Mouse (Mus musculus) spleen, adult 2 months (tissue): ENCODE measurements around the gene Myh11. TPM values are rescaled to one million over a fixed set of nuclear protein-coding genes. Genes with fewer than 3 reads are reported as not detected.

Experiments used
- DNase-seq, 2 experiments: peaks; one replicate each; pipeline versions ENCODE4 v3.0.0 to v3.0.0-alpha.2; 2012 to 2021; ENCODE audit warnings: low spot score in 2 of 2, low read depth in 1 of 2
- H3K27ac ChIP-seq: fragments of 200-500 bp; 2 replicates; pipeline ENCODE4 v1.5.1; 2012; ENCODE audit warnings: low read length, inconsistent platforms; ENCODE audit not compliant: insufficient read depth
- H3K27me3 ChIP-seq: fragments of 200-500 bp; 2 replicates; pipeline ENCODE4 v1.6.1; 2012; ENCODE audit warnings: mild to moderate bottlenecking, moderate library complexity, low read length, inconsistent platforms; ENCODE audit not compliant: control insufficient read depth, insufficient read depth
- H3K36me3 ChIP-seq: fragments of 200-500 bp; 2 replicates; pipeline ENCODE4 v1.6.1; 2012; ENCODE audit warnings: mild to moderate bottlenecking, low read length, inconsistent platforms; ENCODE audit not compliant: control insufficient read depth, insufficient read depth
- H3K4me1 ChIP-seq: fragments of 200-500 bp; 2 replicates; pipeline ENCODE4 v1.6.1; 2011; ENCODE audit warnings: inconsistent platforms; ENCODE audit not compliant: control insufficient read depth, insufficient read depth, insufficient read length
- H3K4me3 ChIP-seq: fragments of 200-500 bp; 2 replicates; pipeline ENCODE4 v1.5.1; 2011; ENCODE audit warnings: mild to moderate bottlenecking, inconsistent platforms; ENCODE audit not compliant: insufficient read depth, insufficient read length; ENCODE audit errors: extremely low read depth
- CTCF ChIP-seq: fragments of 200-500 bp; IDR thresholded peaks from 2 replicates; pipeline ENCODE4 v1.5.1; 2011; ENCODE audit warnings: mild to moderate bottlenecking, inconsistent platforms; ENCODE audit not compliant: insufficient read depth, insufficient read length, insufficient replicate concordance; ENCODE audit errors: extremely low read depth
- POLR2A ChIP-seq: fragments of 200-500 bp; IDR thresholded peaks from 2 replicates; pipeline ENCODE4 v1.6.1; 2011; ENCODE audit warnings: low read depth, low read length, inconsistent platforms
- WGBS: fragments of 180-500 bp; shearing (Covaris S2); methylation state at CpG from one replicate; pipeline ENCODE4 v1.1.7; 2018; 5-methylcytosine and 5-hydroxymethylcytosine counted together
- polyA plus RNA-seq: library from polyadenylated mRNA; depleted of rRNA; stranded (reverse); fragments of >200 nt; gene quantifications from 2 replicates; pipeline ENCODE4 v1.2.3, GENCODE M21; 2012

The Myh11 gene
- polyA plus RNA-seq, 1 experiment: 5.7 TPM

DNA sequence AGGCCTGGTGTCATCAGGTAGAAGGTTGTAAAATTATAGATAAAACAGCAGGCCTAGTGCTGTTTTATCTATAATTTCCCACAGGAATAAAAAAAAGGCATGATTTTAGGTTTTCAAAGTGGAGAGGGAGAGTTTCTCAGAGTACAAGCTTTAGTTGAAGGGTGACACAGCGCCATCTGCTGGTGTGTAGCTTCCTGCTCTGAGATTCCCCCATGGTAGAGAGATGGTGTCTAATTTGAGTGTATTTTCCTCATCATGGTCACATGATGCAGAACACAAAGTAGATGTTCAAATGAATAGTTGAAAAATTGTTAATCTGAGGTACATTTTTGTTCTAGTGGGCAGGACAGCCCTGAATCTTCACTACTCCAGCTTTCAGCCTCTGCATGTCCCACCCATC lies 95.7 kb downstream of the Myh11 start:
- TF ChIP-seq CTCF (peak; percentile 42; the same call in 1 of the 2 replicates), POLR2A (no peak)
- WGBS: 33% methylated on average over 1 of the region's 1 CpGs
- no peaks in the 10 kb centered on the region for H3K27me3 ChIP-seq
- DNase-seq: peak; percentile 12 to 41
- H3K36me3 ChIP-seq: peaks cover 18% of the 10 kb centered on the region
- no peak overlapping the region for H3K27ac ChIP-seq
- H3K4me3 ChIP-seq: no peak overlapping the region
- no peaks in the 10 kb centered on the region for H3K4me1 ChIP-seq

GRCm38 (mm10) chr16:14194164-14194950 lies 96.8 kb downstream of the Myh11 start:
- H3K27ac ChIP-seq: no peak overlapping the region
- DNase-seq: no peak
- TF ChIP-seq POLR2A: no peak
- TF ChIP-seq CTCF: no peak
- H3K4me3 ChIP-seq: no peak overlapping the region
- H3K27me3 ChIP-seq: no peaks in the 10 kb centered on the region
- H3K4me1 ChIP-seq: no peaks in the 10 kb centered on the region
- WGBS: 83% methylated on average over 9 of the region's 9 CpGs
- H3K36me3 ChIP-seq: peaks cover 25% of the 10 kb centered on the region

DNA sequence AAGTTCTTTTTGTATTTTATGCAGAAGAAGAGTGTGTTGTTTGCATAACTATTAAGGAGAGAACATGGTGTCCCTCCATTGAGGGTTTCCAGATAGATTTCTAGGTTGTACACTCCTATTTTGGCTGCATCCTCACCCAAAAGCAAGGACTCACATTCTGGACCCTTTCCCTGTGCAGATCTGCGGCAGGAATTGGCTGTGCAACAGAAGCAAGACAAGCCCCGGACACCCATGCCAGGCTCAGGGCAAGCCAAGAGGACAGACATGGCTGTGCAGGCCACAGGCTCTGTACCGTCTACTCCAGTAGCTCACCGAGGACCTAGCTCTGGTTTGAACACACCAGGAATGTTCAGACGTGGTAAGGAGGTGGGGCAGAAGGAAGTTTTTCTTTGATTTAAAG lies 105.7 kb downstream of the Myh11 start:
- no peaks in the 10 kb centered on the region for H3K27me3 ChIP-seq
- H3K4me3 ChIP-seq: no peak overlapping the region
- no peak for DNase-seq
- H3K4me1 ChIP-seq: no peaks in the 10 kb centered on the region
- H3K27ac ChIP-seq: no peak overlapping the region
- H3K36me3 ChIP-seq: peaks cover 59% of the 10 kb centered on the region
- WGBS: 93% methylated on average over 5 of the region's 5 CpGs
- TF ChIP-seq POLR2A (no peak), CTCF (no peak)

DNA sequence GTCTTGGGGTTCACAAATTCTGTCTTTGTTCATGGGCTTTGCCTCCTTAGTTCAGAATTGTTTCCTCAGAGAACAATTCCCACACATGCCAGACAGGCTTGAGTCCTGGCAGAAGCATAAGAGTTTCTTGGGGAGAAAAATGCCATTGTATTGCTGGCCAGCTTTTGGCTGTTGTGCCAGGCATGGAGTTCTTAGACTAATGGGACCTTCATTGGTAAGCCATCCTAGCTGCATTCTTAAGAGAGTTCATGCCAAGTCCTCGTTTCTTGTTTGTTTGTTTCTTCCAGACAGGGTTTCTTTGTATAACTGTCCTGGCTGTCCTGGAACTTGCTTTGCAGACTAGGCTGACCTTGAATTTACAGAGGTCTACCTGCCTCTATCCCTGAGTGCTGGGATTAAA lies 107.3 kb downstream of the Myh11 start:
- Histone ChIP-seq H3K36me3 (peaks cover 50% of the 10 kb centered on the region), H3K27ac (no peak overlapping the region), H3K4me3 (no peak overlapping the region), H3K27me3 (no peaks in the 10 kb centered on the region), H3K4me1 (no peaks in the 10 kb centered on the region)
- DNase-seq: no peak
- WGBS: 93% methylated on average over 1 of the region's 1 CpGs
- TF ChIP-seq POLR2A: no peak
- no peak for TF ChIP-seq CTCF

DNA sequence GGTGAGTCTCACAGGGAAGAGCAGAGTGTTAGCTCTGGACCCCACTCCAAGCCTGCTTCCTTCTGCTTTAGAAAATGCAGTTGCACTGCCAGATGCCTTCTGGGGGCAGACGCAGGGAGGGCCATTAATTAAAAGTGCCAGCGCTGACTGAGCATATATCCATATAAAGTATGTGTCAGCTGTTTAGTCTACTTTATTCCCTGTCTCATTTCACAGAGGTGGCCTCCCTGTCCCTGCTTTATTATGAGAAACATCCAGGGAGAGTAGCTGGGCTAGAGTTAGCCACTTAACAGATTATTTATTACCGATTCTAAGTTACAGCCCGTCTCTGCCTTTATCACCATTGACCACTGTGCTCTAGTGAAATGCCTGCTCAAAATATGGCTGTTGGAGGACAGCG lies 108.8 kb downstream of the Myh11 start:
- Histone ChIP-seq H3K36me3 (peaks cover 45% of the 10 kb centered on the region), H3K4me1 (no peaks in the 10 kb centered on the region), H3K27ac (no peak overlapping the region), H3K27me3 (no peaks in the 10 kb centered on the region), H3K4me3 (no peak overlapping the region)
- no peak for DNase-seq
- TF ChIP-seq CTCF (no peak), POLR2A (no peak)
- 91% methylated on average over 5 of the region's 5 CpGs for WGBS

- H3K36me3 ChIP-seq: peaks cover 46% of the 10 kb centered on the region
- no peak for TF ChIP-seq POLR2A
- no peak for TF ChIP-seq CTCF
- DNase-seq: no peak
- no peaks in the 10 kb centered on the region for H3K4me1 ChIP-seq
- no peak overlapping the region for H3K4me3 ChIP-seq
- WGBS: 87% methylated on average over 6 of the region's 6 CpGs
- no peaks in the 10 kb centered on the region for H3K27me3 ChIP-seq
- H3K27ac ChIP-seq: no peak overlapping the region
Measured at GRCm38 (mm10) chr16:14180163-14180733, 110.9 kb downstream of the Myh11 start.

DNA sequence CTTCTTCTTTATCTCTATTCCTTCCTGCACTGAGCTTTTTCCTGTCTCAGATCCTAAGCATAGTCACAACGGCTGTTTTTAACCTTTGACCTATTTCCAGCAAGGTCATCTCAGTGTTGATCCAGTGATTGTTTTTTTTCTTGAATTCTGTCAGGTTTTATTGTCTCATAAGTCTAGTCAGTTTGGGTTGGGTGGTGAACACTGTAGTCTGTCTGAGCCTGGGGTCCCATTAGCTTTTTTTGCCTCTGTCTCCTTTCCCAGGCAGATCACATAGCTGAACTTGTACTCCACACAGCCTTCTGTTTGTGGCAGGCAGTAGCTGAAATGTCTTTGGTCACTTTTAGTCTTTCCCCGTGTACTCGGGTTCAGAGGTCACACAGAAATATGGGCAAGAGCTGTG lies 113.1 kb downstream of the Myh11 start:
- WGBS: 68% methylated on average over 3 of the region's 3 CpGs
- H3K36me3 ChIP-seq: peaks cover 36% of the 10 kb centered on the region
- TF ChIP-seq CTCF (no peak), POLR2A (no peak)
- no peak for DNase-seq
- no peak overlapping the region for H3K27ac ChIP-seq
- H3K4me1 ChIP-seq: no peaks in the 10 kb centered on the region
- no peak overlapping the region for H3K4me3 ChIP-seq
- H3K27me3 ChIP-seq: no peaks in the 10 kb centered on the region
